Mouse (Mus musculus) spleen, postnatal 10 days (tissue): ENCODE measurements around the gene Bin2.
A peak's percentile ranks its signal among the peaks of the same experiment; 100 is the strongest.

Source experiments
- DNase-seq, 2 experiments: peaks; one replicate each; pipeline ENCODE4 v3.0.0; 2021 to 2022; ENCODE audit warnings: low spot score in 2 of 2

The Bin2 gene

GRCm38 (mm10) chr15:100669337-100669736 is at the start of gene Bin2:
Bin2 (minus strand) TSS chr15:100669553.
- DNase-seq = peak; percentile 67 to 89

GRCm38 (mm10) chr15:100718572-100718971 is 49.2 kb upstream of the Bin2 start:
- peak in 1 of 2 experiments; percentile 59 for DNase-seq

GRCm38 (mm10) chr15:100717933-100718332 is 48.6 kb upstream of the Bin2 start:
- DNase-seq = no peak

GRCm38 (mm10) chr15:100715399-100715993 is 46.1 kb upstream of the Bin2 start:
- DNase-seq = no peak

- DNase-seq = no peak
These were observed 45.1 kb upstream of the Bin2 start for GRCm38 (mm10) chr15:100714470-100714869.

GRCm38 (mm10) chr15:100710838-100711237 is 41.5 kb upstream of the Bin2 start:
- no peak for DNase-seq

- DNase-seq = no peak
These were observed 39.2 kb upstream of the Bin2 start for GRCm38 (mm10) chr15:100708433-100709078.

- DNase-seq = peak; percentile 28 to 75
These were observed 36.9 kb upstream of the Bin2 start for GRCm38 (mm10) chr15:100706226-100706625.

GRCm38 (mm10) chr15:100705376-100705775 is 36.0 kb upstream of the Bin2 start:
- no peak for DNase-seq

- DNase-seq = no peak
These were observed 34.6 kb upstream of the Bin2 start for GRCm38 (mm10) chr15:100703913-100704312.

GRCm38 (mm10) chr15:100701856-100702255 is 32.5 kb upstream of the Bin2 start:
- DNase-seq = no peak

GRCm38 (mm10) chr15:100701108-100701507 is 31.8 kb upstream of the Bin2 start:
- DNase-seq = no peak

GRCm38 (mm10) chr15:100700424-100700823 is 31.1 kb upstream of the Bin2 start:
- no peak for DNase-seq

- DNase-seq = peak in 1 of 2 experiments; percentile 50
These were observed 30.0 kb upstream of the Bin2 start for GRCm38 (mm10) chr15:100699386-100699785.

- DNase-seq = no peak
These were observed 28.7 kb upstream of the Bin2 start for GRCm38 (mm10) chr15:100698078-100698477.

- no peak for DNase-seq
These were observed 25.1 kb upstream of the Bin2 start for GRCm38 (mm10) chr15:100694406-100694805.

- no peak for DNase-seq
These were observed 22.6 kb upstream of the Bin2 start for GRCm38 (mm10) chr15:100691990-100692389.

- DNase-seq = no peak
These were observed 18.1 kb upstream of the Bin2 start, which contains the start of gene Cela1 for GRCm38 (mm10) chr15:100687430-100687971. Cela1 (minus strand) TSS chr15:100687921.

GRCm38 (mm10) chr15:100686989-100687388 is 17.6 kb upstream of the Bin2 start:
- DNase-seq = no peak

GRCm38 (mm10) chr15:100686434-100686833 is 17.1 kb upstream of the Bin2 start:
- no peak for DNase-seq

- no peak for DNase-seq
These were observed 16.5 kb upstream of the Bin2 start for GRCm38 (mm10) chr15:100685849-100686248.

GRCm38 (mm10) chr15:100685255-100685654 is 15.9 kb upstream of the Bin2 start:
- peak; percentile 35 to 70 for DNase-seq

GRCm38 (mm10) chr15:100684450-100684849 is 15.1 kb upstream of the Bin2 start:
- no peak for DNase-seq
